Mouse (Mus musculus) forebrain, embryonic 12.5 days (tissue): ENCODE measurements around the gene C2cd4a. TPM values are rescaled to one million over a fixed set of nuclear protein-coding genes. Genes with fewer than 3 reads are reported as not detected.
A peak's percentile ranks its signal among the peaks of the same experiment; 100 is the strongest.

Source experiments
- ATAC-seq: fragments of 200-750 bp; cut with Nextera tagmentation; 2 replicates; pipeline ENCODE4 v1.8.0; 2017; ENCODE audit warnings: moderate TSS enrichment; ENCODE audit not compliant: low FRiP score
- H3K27ac ChIP-seq: fragments of 300-500 bp; sonication (generic); 2 replicates; pipeline ENCODE4 v1.5.1; 2016; ENCODE audit warnings: mild to moderate bottlenecking
- H3K27me3 ChIP-seq: fragments of 300-500 bp; sonication (generic); 2 replicates; pipeline ENCODE4 v1.6.1; 2016; ENCODE audit warnings: mild to moderate bottlenecking
- H3K36me3 ChIP-seq: fragments of 300-500 bp; sonication (generic); replicated peaks from 2 replicates; pipeline ENCODE4 v1.6.1; 2016; ENCODE audit warnings: mild to moderate bottlenecking
- H3K4me1 ChIP-seq: fragments of 300-500 bp; sonication (generic); 2 replicates; pipeline ENCODE4 v1.6.1; 2016
- H3K4me2 ChIP-seq: fragments of 300-500 bp; sonication (generic); 2 replicates; pipeline ENCODE4 v1.6.1; 2016; ENCODE audit warnings: mild to moderate bottlenecking, moderate library complexity
- H3K4me3 ChIP-seq: fragments of 300-500 bp; sonication (generic); replicated peaks from 2 replicates; pipeline ENCODE4 v1.5.1; 2016; ENCODE audit warnings: mild to moderate bottlenecking
- H3K9ac ChIP-seq: fragments of 300-500 bp; sonication (generic); 2 replicates; pipeline ENCODE4 v1.6.1; 2016; ENCODE audit warnings: mild to moderate bottlenecking
- H3K9me3 ChIP-seq: fragments of 300-500 bp; sonication (generic); 2 replicates; pipeline ENCODE4 v1.6.1; 2016
- WGBS: fragments of 180-500 bp; shearing (Covaris S2); methylation state at CpG from one replicate; pipeline ENCODE4 v1.1.7; 2016; 5-methylcytosine and 5-hydroxymethylcytosine counted together
- polyA plus RNA-seq: library from polyadenylated mRNA; unstranded; fragments of >200 nt; fragmentation: Nextera tagmentation; extraction: Ambion mirVana; gene quantifications from 2 replicates; pipeline ENCODE4 v1.2.1, GENCODE M21; 2016

C2cd4a gene
- polyA plus RNA-seq, 1 experiment from 2014 or later = not detected

- no peak overlapping the region for H3K27ac ChIP-seq
- H3K4me2 ChIP-seq = no peak overlapping the region
- H3K9me3 ChIP-seq = no peaks in the 10 kb centered on the region
- peaks cover 2% of the 10 kb centered on the region; the same call in 1 of the 2 replicates for H3K27me3 ChIP-seq
- no peak for ATAC-seq
- 75% methylated on average over 5 of the region's 5 CpGs for WGBS
- H3K4me3 ChIP-seq = no peak overlapping the region
- no peaks in the 10 kb centered on the region for H3K36me3 ChIP-seq
- H3K4me1 ChIP-seq = 0 out of 2 replicates have a peak, but pooled peaks cover 3% of the 10 kb centered on the region
- H3K9ac ChIP-seq = no peak overlapping the region
Measured at GRCm38 (mm10) chr9:67807000-67807399, 25.1 kb downstream of the C2cd4a start.

DNA sequence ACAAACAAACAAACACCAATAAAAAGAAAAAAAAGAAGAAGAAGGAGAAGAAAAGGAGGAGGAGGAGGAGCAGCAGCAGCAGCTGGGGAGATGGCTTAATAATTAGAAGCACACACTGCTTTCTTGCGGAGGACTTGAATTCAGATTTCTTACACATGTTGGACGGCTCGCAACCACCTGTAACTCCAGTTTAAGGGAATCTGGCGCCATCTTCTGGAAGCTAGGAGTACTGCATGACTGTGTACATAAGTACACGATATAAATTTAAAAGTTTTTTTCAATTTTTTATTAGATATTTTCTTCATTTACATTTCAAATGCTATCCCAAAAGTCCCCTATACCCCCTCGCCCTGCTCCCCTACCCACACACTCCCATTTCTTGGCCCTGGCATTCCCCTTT lies 29.9 kb downstream of the C2cd4a start:
- WGBS = 32% methylated on average over 6 of the region's 6 CpGs
- Histone ChIP-seq H3K9ac (no peak overlapping the region), H3K27me3 (peaks cover 2% of the 10 kb centered on the region; the same call in 1 of the 2 replicates), H3K4me3 (no peak overlapping the region), H3K4me1 (no peaks in the 10 kb centered on the region), H3K36me3 (no peaks in the 10 kb centered on the region), H3K9me3 (no peaks in the 10 kb centered on the region), H3K27ac (no peak overlapping the region), H3K4me2 (no peak overlapping the region)
- ATAC-seq = no peak

DNA sequence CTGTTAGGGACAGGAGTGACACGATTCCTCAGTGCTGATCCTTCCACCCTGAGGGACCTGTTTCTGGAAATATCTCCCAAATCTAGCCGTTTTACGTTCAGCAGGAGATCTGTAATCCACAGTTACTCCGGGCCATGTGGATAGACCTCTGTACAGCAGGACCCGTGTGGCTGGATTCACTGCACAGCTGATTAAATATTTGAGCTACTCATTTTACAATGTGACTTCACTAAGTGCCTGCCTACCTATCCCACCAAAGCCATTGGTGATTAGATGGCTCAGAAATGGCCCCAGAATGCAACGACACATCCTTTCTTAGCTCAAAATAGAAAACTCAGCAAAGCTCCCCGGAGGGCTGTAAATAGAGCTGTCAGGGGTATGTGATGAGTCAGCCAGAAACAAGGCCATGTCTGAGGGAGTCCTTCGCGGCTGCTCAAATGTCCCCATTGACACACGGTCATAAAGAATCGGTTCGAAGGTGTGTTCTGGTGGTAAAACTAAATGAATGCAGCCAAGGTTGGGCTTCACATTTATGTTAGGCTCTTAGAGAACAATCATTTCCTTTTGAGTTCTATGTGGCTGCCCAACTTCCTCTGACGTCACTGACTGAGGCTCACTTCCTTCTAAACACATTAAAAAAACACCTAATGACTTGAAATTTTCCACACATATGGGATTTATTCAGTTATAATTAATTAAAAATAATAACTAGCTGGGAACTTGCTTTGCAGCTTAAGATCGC lies 32.9 kb downstream of the C2cd4a start:
- no peaks in the 10 kb centered on the region for H3K36me3 ChIP-seq
- H3K27ac ChIP-seq = no peak overlapping the region
- ATAC-seq = no peak
- H3K9me3 ChIP-seq = no peaks in the 10 kb centered on the region
- WGBS = 71% methylated on average over 14 of the region's 14 CpGs
- H3K4me3 ChIP-seq = no peak overlapping the region
- no peak overlapping the region for H3K4me2 ChIP-seq
- H3K9ac ChIP-seq = no peak overlapping the region
- no peaks in the 10 kb centered on the region for H3K27me3 ChIP-seq
- peaks cover 19% of the 10 kb centered on the region for H3K4me1 ChIP-seq

GRCm38 (mm10) chr9:67795205-67795675 lies 36.9 kb downstream of the C2cd4a start:
- ATAC-seq = peak; percentile 83; the same call in 1 of the 2 replicates
- H3K36me3 ChIP-seq = no peaks in the 10 kb centered on the region
- H3K27ac ChIP-seq = peak overlapping the region; percentile 75
- WGBS = 57% methylated on average over 14 of the region's 14 CpGs
- H3K9ac ChIP-seq = no peak overlapping the region
- no peaks in the 10 kb centered on the region for H3K9me3 ChIP-seq
- H3K27me3 ChIP-seq = no peaks in the 10 kb centered on the region
- peak overlapping the region; percentile 31; the same call in 1 of the 2 replicates for H3K4me2 ChIP-seq
- peaks cover 23% of the 10 kb centered on the region for H3K4me1 ChIP-seq
- H3K4me3 ChIP-seq = no peak overlapping the region

DNA sequence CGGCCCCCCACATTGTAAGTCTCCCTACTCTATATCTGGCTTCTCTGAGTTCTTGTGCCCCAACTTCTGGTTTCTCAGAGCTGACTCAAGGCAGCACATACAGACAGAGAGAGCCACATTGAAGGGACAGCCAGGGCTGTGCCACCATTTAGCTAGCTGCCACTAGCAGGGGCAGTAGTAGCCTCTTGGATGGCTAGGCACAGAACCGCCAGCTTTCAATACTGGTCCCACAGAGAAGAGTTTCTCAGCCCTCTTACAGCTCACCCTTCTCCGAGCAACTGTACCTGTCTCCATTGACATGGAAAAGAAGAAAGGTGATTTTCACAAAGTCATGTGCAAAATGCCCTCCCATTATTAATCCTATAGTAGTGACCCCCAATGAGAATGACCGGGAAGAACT lies 37.5 kb downstream of the C2cd4a start:
- Histone ChIP-seq H3K36me3 (no peaks in the 10 kb centered on the region), H3K4me1 (peaks cover 23% of the 10 kb centered on the region), H3K4me3 (no peak overlapping the region), H3K27ac (peak overlapping the region; percentile 75), H3K9me3 (no peaks in the 10 kb centered on the region), H3K4me2 (no peak overlapping the region), H3K9ac (no peak overlapping the region), H3K27me3 (no peaks in the 10 kb centered on the region)
- WGBS = 86% methylated on average over 4 of the region's 4 CpGs
- no peak for ATAC-seq

DNA sequence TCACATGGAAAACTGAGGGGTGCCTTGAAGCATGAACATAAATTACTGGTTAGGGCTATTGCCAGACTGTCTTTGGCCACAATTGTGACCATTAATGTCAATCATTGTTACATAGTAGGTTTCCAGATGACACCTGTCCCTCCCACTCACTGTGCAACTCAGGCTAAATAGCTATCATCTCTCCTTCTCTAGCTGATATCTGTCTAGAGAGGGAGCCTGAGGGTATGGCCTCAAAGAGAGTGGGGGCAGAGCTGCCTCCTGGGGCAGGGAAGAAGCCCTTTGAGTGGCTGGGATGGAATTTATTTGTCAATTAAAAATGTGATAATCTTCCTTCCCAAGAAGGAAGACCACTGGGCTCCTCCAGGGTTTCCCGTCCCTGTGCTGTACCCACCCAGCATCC lies 37.9 kb downstream of the C2cd4a start:
- peak; percentile 46; the same call in 1 of the 2 replicates for ATAC-seq
- 92% methylated on average over 1 of the region's 1 CpGs for WGBS
- no peak overlapping the region for H3K9ac ChIP-seq

GRCm38 (mm10) chr9:67793501-67793900 lies 38.6 kb downstream of the C2cd4a start:
- H3K4me3 ChIP-seq = no peak overlapping the region
- no peaks in the 10 kb centered on the region for H3K9me3 ChIP-seq
- ATAC-seq = no peak
- H3K36me3 ChIP-seq = no peaks in the 10 kb centered on the region
- 83% methylated on average over 6 of the region's 6 CpGs for WGBS
- H3K4me2 ChIP-seq = no peak overlapping the region
- no peaks in the 10 kb centered on the region for H3K27me3 ChIP-seq
- H3K4me1 ChIP-seq = peaks cover 23% of the 10 kb centered on the region
- no peak overlapping the region for H3K9ac ChIP-seq
- no peak overlapping the region for H3K27ac ChIP-seq

More for the DNA sequence above, 37.9 kb downstream of the C2cd4a start:
- no peaks in the 10 kb centered on the region for H3K36me3 ChIP-seq
- no peaks in the 10 kb centered on the region for H3K9me3 ChIP-seq
- H3K27ac ChIP-seq = peak overlapping the region; percentile 75; the same call in 1 of the 2 replicates
- no peak overlapping the region for H3K4me2 ChIP-seq
- H3K4me3 ChIP-seq = no peak overlapping the region
- H3K27me3 ChIP-seq = no peaks in the 10 kb centered on the region
- peaks cover 23% of the 10 kb centered on the region for H3K4me1 ChIP-seq

GRCm38 (mm10) chr9:67792405-67792804 lies 39.7 kb downstream of the C2cd4a start:
- WGBS = 74% methylated on average over 5 of the region's 5 CpGs
- no peak overlapping the region for H3K4me3 ChIP-seq
- H3K4me2 ChIP-seq = no peak overlapping the region
- no peaks in the 10 kb centered on the region for H3K27me3 ChIP-seq
- H3K36me3 ChIP-seq = no peaks in the 10 kb centered on the region
- no peak overlapping the region for H3K27ac ChIP-seq
- H3K9me3 ChIP-seq = no peaks in the 10 kb centered on the region
- ATAC-seq = no peak
- H3K4me1 ChIP-seq = peaks cover 23% of the 10 kb centered on the region
- no peak overlapping the region for H3K9ac ChIP-seq

GRCm38 (mm10) chr9:67787671-67788070 lies 44.5 kb downstream of the C2cd4a start:
- no peak overlapping the region for H3K9ac ChIP-seq
- no peaks in the 10 kb centered on the region for H3K27me3 ChIP-seq
- H3K4me1 ChIP-seq = no peaks in the 10 kb centered on the region
- H3K4me2 ChIP-seq = no peak overlapping the region
- no peaks in the 10 kb centered on the region for H3K9me3 ChIP-seq
- no peaks in the 10 kb centered on the region for H3K36me3 ChIP-seq
- H3K27ac ChIP-seq = no peak overlapping the region
- no peak for ATAC-seq
- WGBS = 67% methylated on average over 6 of the region's 6 CpGs
- no peak overlapping the region for H3K4me3 ChIP-seq

- WGBS = 83% methylated on average over 7 of the region's 7 CpGs
- Histone ChIP-seq H3K27me3 (no peaks in the 10 kb centered on the region), H3K4me2 (no peak overlapping the region), H3K9ac (no peak overlapping the region), H3K27ac (no peak overlapping the region), H3K4me1 (no peaks in the 10 kb centered on the region), H3K4me3 (no peak overlapping the region), H3K36me3 (no peaks in the 10 kb centered on the region), H3K9me3 (no peaks in the 10 kb centered on the region)
- ATAC-seq = no peak
Measured at GRCm38 (mm10) chr9:67786311-67786710, 45.8 kb downstream of the C2cd4a start.

- no peaks in the 10 kb centered on the region for H3K4me1 ChIP-seq
- H3K9ac ChIP-seq = no peak overlapping the region
- H3K36me3 ChIP-seq = no peaks in the 10 kb centered on the region
- no peak overlapping the region for H3K27ac ChIP-seq
- no peaks in the 10 kb centered on the region for H3K27me3 ChIP-seq
- no peaks in the 10 kb centered on the region for H3K9me3 ChIP-seq
- ATAC-seq = no peak
- no peak overlapping the region for H3K4me3 ChIP-seq
- H3K4me2 ChIP-seq = no peak overlapping the region
Measured at GRCm38 (mm10) chr9:67783925-67784324, 48.2 kb downstream of the C2cd4a start.

GRCm38 (mm10) chr9:67783464-67783863 lies 48.7 kb downstream of the C2cd4a start:
- Histone ChIP-seq H3K4me1 (no peaks in the 10 kb centered on the region), H3K9ac (no peak overlapping the region), H3K36me3 (no peaks in the 10 kb centered on the region), H3K27ac (no peak overlapping the region), H3K4me2 (no peak overlapping the region), H3K9me3 (no peaks in the 10 kb centered on the region), H3K27me3 (no peaks in the 10 kb centered on the region), H3K4me3 (no peak overlapping the region)
- WGBS = 94% methylated on average over 3 of the region's 3 CpGs
- ATAC-seq = no peak

DNA sequence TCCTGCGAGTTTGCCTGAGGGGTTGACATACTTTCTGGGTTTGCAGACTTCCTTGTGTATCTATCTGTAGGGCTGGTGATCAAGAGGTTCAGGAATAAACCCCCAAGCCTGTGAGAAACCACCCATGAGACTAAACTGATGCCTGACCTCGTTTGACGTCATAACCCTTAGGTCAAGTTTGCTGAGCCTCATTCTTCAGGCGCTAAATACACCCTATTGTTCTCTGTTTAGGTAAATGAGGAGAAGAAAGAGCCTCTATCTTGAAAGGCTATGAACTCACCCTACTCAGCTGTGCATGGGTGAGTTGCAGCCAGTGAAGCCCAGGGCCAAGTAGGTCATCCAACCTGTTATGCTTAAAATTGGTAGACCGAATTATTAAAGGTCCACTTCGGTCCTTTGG lies 49.3 kb downstream of the C2cd4a start:
- Histone ChIP-seq H3K9me3 (no peaks in the 10 kb centered on the region), H3K4me3 (no peak overlapping the region), H3K36me3 (no peaks in the 10 kb centered on the region), H3K27me3 (no peaks in the 10 kb centered on the region), H3K4me1 (no peaks in the 10 kb centered on the region), H3K9ac (no peak overlapping the region), H3K4me2 (no peak overlapping the region), H3K27ac (no peak overlapping the region)
- WGBS = 74% methylated on average over 6 of the region's 6 CpGs
- ATAC-seq = no peak
